Mouse (Mus musculus): ENCODE measurements around the gene Pgs1. TPM values are rescaled to one million over a fixed set of nuclear protein-coding genes. Genes with fewer than 3 reads are reported as not detected.

Gene Pgs1
- polyA plus RNA-seq, 1 experiment from 2014 or later = 41.8 TPM

DNA sequence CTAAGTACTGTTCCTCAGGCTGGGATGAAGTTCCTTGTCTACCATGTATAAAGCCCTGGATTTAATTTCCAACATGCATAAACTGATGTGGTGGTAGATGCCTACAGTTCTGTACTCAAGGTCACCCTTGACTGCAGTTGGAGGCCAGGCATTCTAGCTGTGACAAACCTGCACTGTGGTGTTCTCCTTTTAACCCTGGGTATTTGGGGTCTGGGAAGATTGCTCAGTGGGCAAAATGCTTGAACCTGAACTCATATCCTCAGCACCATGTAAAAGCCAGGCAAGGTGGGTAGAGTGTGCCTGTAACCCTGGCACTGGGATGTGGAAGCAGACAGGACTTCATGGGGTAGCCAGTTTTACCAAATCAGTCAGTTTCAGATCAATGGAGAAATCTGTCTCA, 25.5 kb upstream of the Pgs1 start:
- ATAC-seq (ENCODE audit: low read depth) = no peak
- no peak overlapping the region for H3K4me2 ChIP-seq (ENCODE audit: low read depth, low read length)
- no peaks in the 10 kb centered on the region for H3K36me3 ChIP-seq (ENCODE audit: control insufficient read depth, insufficient read depth, low read length)
- no peaks in the 10 kb centered on the region for H3K27me3 ChIP-seq (ENCODE audit: control insufficient read depth, insufficient read depth, low read depth, low read length)
- H3K4me1 ChIP-seq (replicated peaks; ENCODE audit: control insufficient read depth, insufficient read depth, low read length) = peaks cover 57% of the 10 kb centered on the region
- H3K4me3 ChIP-seq (ENCODE audit: low read length) = no peak overlapping the region
- H3K9me3 ChIP-seq (ENCODE audit: control insufficient read depth, low read length) = no peaks in the 10 kb centered on the region
- H3K9ac ChIP-seq (ENCODE audit: low read length) = no peak overlapping the region
- H3K27ac ChIP-seq (ENCODE audit: low read length) = no peak overlapping the region

DNA sequence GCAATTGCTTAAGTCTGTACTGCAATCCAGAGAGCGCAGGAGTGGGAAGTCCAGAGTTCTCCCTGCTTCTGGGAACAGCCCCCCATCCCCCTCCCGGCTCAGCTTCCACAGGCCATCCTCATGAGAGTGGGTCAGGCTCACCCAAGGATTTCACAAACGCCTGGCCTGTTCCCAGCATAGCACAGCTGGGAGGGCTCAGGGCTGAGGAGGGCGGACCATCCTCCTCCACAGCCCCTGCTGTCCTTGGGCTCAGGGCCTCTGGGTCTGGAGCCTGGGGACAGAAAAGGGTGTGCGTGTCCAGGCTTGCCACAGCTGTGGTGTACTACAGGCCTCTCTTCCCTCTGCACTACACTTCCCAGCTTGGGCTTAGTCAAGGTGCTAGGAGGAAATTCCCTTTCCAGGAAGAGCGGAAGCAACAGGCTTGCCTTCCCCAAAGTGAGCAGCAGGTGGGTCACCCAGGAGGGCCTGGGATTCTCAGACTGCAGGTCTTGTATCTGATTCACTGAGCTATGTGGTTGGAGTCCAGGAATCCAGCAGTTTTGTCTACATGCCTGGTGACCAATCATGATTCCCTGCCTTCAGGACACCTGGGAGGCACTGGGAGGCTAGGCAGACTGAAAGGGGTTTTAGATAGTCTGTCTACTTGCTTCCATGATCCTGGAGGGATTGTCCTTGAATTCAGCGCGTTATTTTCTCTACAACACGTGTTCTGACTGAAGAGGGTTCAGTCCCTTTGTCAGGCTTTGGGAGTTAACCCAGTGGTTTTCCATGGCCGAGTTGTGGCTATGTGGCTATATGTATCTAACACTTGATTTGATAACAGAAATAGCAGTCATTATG, 23.6 kb upstream of the Pgs1 start:
- ATAC-seq (ENCODE audit: low read depth) = peak; percentile 85
- H3K4me3 ChIP-seq (ENCODE audit: low read length) = peak overlapping the region; percentile 37; the same call in 1 of the 2 replicates
- H3K9ac ChIP-seq (ENCODE audit: low read length) = peak overlapping the region; percentile 42; the same call in 1 of the 2 replicates
- peaks cover 66% of the 10 kb centered on the region for H3K4me1 ChIP-seq (replicated peaks; ENCODE audit: control insufficient read depth, insufficient read depth, low read length)
- H3K27ac ChIP-seq (ENCODE audit: low read length) = peak overlapping the region; percentile 96
- no peaks in the 10 kb centered on the region for H3K9me3 ChIP-seq (ENCODE audit: control insufficient read depth, low read length)
- 22% methylated on average over 10 of the region's 10 CpGs for WGBS
- no peaks in the 10 kb centered on the region for H3K36me3 ChIP-seq (ENCODE audit: control insufficient read depth, insufficient read depth, low read length)
- H3K4me2 ChIP-seq (ENCODE audit: low read depth, low read length) = peak overlapping the region; percentile 70
- H3K27me3 ChIP-seq (ENCODE audit: control insufficient read depth, insufficient read depth, low read depth, low read length) = peaks cover 4% of the 10 kb centered on the region; the same call in 1 of the 2 replicates

DNA sequence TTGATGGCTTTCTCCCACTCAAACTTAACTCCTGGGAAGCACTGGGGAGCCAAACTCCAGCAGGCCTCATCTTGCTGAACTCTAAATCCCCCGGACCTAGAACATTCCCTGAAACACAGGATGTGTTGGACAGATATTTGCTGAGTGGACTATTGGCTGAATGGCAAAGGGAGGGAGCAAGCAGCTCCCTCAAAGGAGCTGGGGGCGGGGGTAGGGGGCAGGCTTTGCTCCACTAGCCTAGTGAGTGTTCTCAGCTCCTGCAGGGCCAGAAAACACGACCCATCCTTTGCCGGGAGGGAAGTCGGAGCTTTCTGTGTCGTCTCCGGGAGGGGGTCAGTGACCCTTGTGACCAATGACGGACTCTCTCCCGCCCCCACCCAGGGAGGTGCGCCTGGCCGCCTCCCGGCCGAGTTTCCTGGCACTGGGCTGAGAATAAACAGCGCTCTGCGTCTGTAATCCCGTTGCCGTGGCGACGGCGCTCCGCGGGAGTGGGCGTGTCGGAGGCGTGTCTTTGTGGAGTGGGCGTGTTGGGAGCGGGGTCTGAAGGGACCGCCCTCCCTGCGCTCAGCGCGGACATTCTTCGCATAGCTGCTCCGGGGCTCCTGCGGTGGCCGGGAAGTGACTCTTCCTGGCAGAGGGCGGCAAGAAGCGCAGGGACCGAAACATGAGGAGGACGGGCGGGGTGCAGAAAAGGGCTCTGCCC, 22.9 kb upstream of the Pgs1 start:
- H3K4me3 ChIP-seq (ENCODE audit: low read length) = peak overlapping the region; percentile 37
- WGBS = under 1% methylated on average over 40 of the region's 40 CpGs
- H3K27ac ChIP-seq (ENCODE audit: low read length) = peak overlapping the region; percentile 96
- no peaks in the 10 kb centered on the region for H3K9me3 ChIP-seq (ENCODE audit: control insufficient read depth, low read length)
- peaks cover 71% of the 10 kb centered on the region for H3K4me1 ChIP-seq (replicated peaks; ENCODE audit: control insufficient read depth, insufficient read depth, low read length)
- peaks cover 4% of the 10 kb centered on the region; the same call in 1 of the 2 replicates for H3K27me3 ChIP-seq (ENCODE audit: control insufficient read depth, insufficient read depth, low read depth, low read length)
- H3K36me3 ChIP-seq (ENCODE audit: control insufficient read depth, insufficient read depth, low read length) = no peaks in the 10 kb centered on the region
- peak overlapping the region; percentile 70 for H3K4me2 ChIP-seq (ENCODE audit: low read depth, low read length)
- peak; percentile 90 for ATAC-seq (ENCODE audit: low read depth)
- H3K9ac ChIP-seq (ENCODE audit: low read length) = peak overlapping the region; percentile 56

DNA sequence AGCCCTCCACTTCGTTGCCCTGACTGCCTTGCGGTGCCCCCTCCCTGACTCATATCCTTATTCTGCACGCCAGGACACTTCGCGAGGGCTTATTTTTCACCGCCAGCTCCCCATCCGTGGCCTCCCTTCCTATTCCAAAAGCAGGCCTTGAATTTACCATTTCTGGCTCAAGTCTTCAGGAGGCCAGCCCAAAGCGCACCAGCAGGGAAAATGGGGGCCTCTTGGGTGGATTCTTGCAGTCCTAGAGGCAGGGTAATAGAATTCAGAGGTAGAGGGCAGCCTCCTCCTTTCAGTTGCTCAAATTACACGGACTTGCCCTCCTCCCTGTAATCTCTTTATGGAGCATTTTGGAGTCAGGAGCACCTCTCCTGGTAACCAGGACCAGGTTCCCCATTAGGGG, 22.2 kb upstream of the Pgs1 start:
- Histone ChIP-seq H3K4me1 (replicated peaks; ENCODE audit: control insufficient read depth, insufficient read depth, low read length) (peaks cover 67% of the 10 kb centered on the region), H3K27ac (ENCODE audit: low read length) (peak overlapping the region; percentile 84), H3K27me3 (ENCODE audit: control insufficient read depth, insufficient read depth, low read depth, low read length) (peaks cover 4% of the 10 kb centered on the region; the same call in 1 of the 2 replicates), H3K4me2 (ENCODE audit: low read depth, low read length) (peak overlapping the region; percentile 70), H3K9ac (ENCODE audit: low read length) (peak overlapping the region; percentile 56), H3K36me3 (ENCODE audit: control insufficient read depth, insufficient read depth, low read length) (no peaks in the 10 kb centered on the region), H3K4me3 (ENCODE audit: low read length) (peak overlapping the region; percentile 37), H3K9me3 (ENCODE audit: control insufficient read depth, low read length) (no peaks in the 10 kb centered on the region)
- WGBS = 1% methylated on average over 9 of the region's 9 CpGs
- ATAC-seq (ENCODE audit: low read depth) = no peak; the same call in 1 of the 2 replicates

DNA sequence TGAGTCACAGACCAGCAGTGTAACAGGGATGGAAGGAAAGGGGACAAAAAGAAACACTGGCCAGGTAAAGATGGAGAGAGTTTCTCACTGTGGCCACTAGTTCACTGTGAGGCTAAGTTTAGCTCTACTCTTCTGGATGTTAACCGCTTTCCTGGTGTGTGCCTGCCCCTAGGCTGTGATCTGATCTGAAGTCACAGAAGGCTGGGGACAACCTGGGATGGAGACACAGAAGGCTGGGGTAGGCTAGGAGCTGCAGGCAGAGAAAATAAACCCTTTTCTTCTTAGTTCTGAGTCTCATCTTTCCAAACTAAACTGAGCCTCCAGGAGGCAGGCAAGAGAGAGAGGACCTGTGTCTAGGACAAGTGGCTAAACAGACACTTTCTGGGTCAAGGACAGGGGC, 21.8 kb upstream of the Pgs1 start:
- Histone ChIP-seq H3K9me3 (ENCODE audit: control insufficient read depth, low read length) (no peaks in the 10 kb centered on the region), H3K4me1 (replicated peaks; ENCODE audit: control insufficient read depth, insufficient read depth, low read length) (peaks cover 64% of the 10 kb centered on the region), H3K4me2 (ENCODE audit: low read depth, low read length) (peak overlapping the region; percentile 70), H3K4me3 (ENCODE audit: low read length) (no peak overlapping the region), H3K9ac (ENCODE audit: low read length) (peak overlapping the region; percentile 56), H3K27ac (ENCODE audit: low read length) (peak overlapping the region; percentile 84), H3K27me3 (ENCODE audit: control insufficient read depth, insufficient read depth, low read depth, low read length) (peaks cover 4% of the 10 kb centered on the region; the same call in 1 of the 2 replicates), H3K36me3 (ENCODE audit: control insufficient read depth, insufficient read depth, low read length) (no peaks in the 10 kb centered on the region)
- no peak for ATAC-seq (ENCODE audit: low read depth)
- WGBS = 50% methylated on average over 1 of the region's 1 CpGs

DNA sequence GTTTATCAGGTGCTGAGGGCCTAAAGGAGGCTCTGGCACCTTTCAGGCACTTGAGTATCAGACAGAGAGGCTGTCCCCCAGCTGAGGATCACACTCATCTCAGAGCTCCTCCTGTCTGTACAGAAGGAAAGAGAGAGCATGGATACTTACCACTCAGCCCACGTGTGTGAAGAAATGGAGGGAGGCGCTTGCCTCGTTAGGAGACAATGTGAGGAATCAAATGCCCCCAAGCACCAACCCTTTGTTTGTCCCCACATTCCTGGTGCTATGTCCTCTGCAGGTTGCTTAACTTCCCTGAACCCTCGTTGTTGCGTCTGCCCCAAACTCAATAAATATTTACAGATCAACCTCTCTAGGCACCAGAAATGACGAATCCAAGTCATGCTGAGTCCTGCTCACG, 21.0 kb upstream of the Pgs1 start:
- H3K36me3 ChIP-seq (ENCODE audit: control insufficient read depth, insufficient read depth, low read length) = no peaks in the 10 kb centered on the region
- no peak overlapping the region for H3K4me2 ChIP-seq (ENCODE audit: low read depth, low read length)
- 0 out of 2 replicates have a peak overlapping the region, but pooled peaks have one; percentile 7 for H3K9ac ChIP-seq (ENCODE audit: low read length)
- peaks cover 58% of the 10 kb centered on the region for H3K4me1 ChIP-seq (replicated peaks; ENCODE audit: control insufficient read depth, insufficient read depth, low read length)
- no peaks in the 10 kb centered on the region for H3K9me3 ChIP-seq (ENCODE audit: control insufficient read depth, low read length)
- no peak overlapping the region for H3K4me3 ChIP-seq (ENCODE audit: low read length)
- peaks cover 4% of the 10 kb centered on the region; the same call in 1 of the 2 replicates for H3K27me3 ChIP-seq (ENCODE audit: control insufficient read depth, insufficient read depth, low read depth, low read length)
- ATAC-seq (ENCODE audit: low read depth) = no peak
- no peak overlapping the region for H3K27ac ChIP-seq (ENCODE audit: low read length)
- WGBS = 43% methylated on average over 7 of the region's 7 CpGs

DNA sequence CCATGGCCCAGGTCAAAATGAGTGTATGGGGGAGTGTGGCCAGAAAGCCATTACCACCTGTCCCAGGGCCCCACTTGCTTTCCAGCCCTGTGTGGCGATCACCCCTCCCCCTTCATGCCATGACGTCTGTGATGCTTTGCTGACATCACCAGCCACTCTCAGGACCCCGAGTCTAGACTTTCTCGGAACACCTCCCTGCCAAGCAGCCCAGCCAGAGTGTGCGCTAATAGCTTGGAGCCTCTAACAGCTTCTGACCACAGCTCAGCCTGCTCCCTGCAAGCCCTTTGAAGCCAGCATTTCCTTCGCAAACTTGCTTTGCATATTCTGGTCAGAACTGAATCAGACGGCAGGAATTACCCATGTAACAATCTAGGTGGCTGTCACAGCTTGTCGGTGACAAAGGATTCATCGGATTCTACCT, 20.5 kb upstream of the Pgs1 start:
- H3K4me2 ChIP-seq (ENCODE audit: low read depth, low read length) = no peak overlapping the region
- peaks cover 57% of the 10 kb centered on the region for H3K4me1 ChIP-seq (replicated peaks; ENCODE audit: control insufficient read depth, insufficient read depth, low read length)

DNA sequence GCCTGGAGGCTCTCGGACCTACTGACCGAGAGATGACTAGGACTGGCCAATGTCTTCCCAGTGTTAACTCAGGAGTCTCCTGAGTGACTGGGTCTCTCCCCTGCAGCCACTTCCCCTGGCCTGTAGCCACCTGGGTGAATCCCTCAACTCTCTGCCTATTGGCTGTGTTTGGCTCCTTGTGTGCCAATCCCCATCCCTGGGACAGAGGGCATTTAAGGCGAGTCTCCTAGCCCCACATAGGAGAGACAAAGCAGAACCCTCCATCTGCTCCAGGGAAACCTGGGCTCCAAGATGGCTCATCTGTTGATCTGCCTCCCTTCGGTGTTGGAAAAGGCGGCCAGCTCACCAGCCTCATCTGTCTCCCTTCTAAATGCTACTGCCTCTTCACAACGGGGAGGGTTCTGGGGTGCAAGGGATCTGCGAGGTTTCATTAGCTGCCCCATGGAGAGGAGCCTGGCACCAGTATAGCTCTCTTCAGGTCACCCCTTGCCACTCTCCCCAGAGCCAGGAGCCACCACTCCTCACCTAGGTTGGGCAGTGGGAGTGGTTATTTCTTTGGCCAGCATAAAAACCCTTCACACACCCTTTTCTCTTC, 19.5 kb upstream of the Pgs1 start:
- Histone ChIP-seq H3K9ac (ENCODE audit: low read length) (no peak overlapping the region; the same call in none of the 2 replicates), H3K4me1 (replicated peaks; ENCODE audit: control insufficient read depth, insufficient read depth, low read length) (peaks cover 57% of the 10 kb centered on the region), H3K27ac (ENCODE audit: low read length) (no peak overlapping the region), H3K27me3 (ENCODE audit: control insufficient read depth, insufficient read depth, low read depth, low read length) (peaks cover 4% of the 10 kb centered on the region; the same call in 1 of the 2 replicates), H3K4me2 (ENCODE audit: low read depth, low read length) (peak overlapping the region; percentile 98; the same call in 1 of the 2 replicates), H3K4me3 (ENCODE audit: low read length) (no peak overlapping the region; the same call in 1 of the 2 replicates), H3K36me3 (ENCODE audit: control insufficient read depth, insufficient read depth, low read length) (no peaks in the 10 kb centered on the region), H3K9me3 (ENCODE audit: control insufficient read depth, low read length) (no peaks in the 10 kb centered on the region)
- ATAC-seq (ENCODE audit: low read depth) = no peak
- 70% methylated on average over 7 of the region's 7 CpGs for WGBS

More for the DNA sequence above, 20.5 kb upstream of the Pgs1 start:
- Histone ChIP-seq H3K27me3 (ENCODE audit: control insufficient read depth, insufficient read depth, low read depth, low read length) (peaks cover 4% of the 10 kb centered on the region; the same call in 1 of the 2 replicates), H3K4me3 (ENCODE audit: low read length) (no peak overlapping the region), H3K9me3 (ENCODE audit: control insufficient read depth, low read length) (no peaks in the 10 kb centered on the region), H3K36me3 (ENCODE audit: control insufficient read depth, insufficient read depth, low read length) (no peaks in the 10 kb centered on the region), H3K27ac (ENCODE audit: low read length) (no peak overlapping the region), H3K9ac (ENCODE audit: low read length) (peak overlapping the region; percentile 39)
- WGBS = 42% methylated on average over 9 of the region's 9 CpGs
- no peak for ATAC-seq (ENCODE audit: low read depth)

Data from lung, embryonic 16.5 days (tissue).